Mouse (Mus musculus): ENCODE data around the gene Bri3bp. TPM values are rescaled to one million over a fixed set of nuclear protein-coding genes. Genes with fewer than 3 reads are reported as not detected.
A peak's percentile ranks its signal among the peaks of the same experiment; 100 is the strongest.

Gene Bri3bp
- total and polyA plus RNA-seq, 2 experiments from 2014 or later = 43.9 to 96.0 TPM

DNA sequence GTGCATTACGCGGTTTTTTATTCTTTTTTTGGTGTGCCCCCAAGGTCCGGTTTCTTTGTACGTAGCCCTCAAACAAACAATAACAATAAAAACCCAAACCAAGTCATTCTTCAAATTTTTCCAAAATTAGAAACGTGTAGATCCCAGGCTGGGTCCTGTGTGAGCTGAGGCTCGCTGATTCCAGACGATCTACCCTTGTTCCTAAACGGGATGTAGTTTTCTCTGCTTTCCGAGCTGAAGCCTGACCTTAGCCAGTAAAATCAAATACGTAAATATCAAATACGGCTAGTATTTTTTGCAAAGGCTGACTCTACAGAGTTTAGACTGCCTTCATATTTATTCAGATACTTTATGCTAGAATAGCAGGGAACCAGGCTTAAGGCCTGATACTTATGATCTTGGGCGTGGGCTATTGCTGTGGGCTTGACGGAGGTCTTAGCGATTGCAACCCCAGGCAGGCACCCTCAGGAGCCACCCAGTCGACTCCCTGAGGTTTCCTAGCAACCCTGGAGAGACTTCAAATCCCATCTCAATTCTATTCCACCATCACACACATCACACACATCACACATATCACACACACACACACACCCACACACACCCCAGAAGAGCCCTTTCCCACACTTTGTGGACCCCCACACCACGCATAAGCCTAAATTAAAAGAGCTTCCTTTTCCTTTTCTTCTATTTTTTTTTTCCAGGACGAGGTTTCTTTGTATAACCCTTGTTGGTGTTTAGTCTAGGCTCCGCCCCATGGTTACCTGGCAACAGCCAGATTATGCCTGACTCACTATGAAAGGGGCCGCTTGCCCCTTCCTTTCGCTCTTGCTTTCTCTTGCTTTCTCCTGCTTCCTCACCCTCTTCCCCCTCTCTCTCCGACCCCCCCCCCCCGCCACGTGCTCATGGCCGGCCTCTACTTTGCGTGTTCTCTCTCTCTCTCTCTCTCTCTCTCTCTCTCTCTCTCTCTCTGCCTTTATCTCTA, 47.5 kb upstream of the Bri3bp start:
- H3K27ac ChIP-seq (ENCODE audit: low read depth, low read length) = peak overlapping the region; percentile 96
- TF ChIP-seq CTCF (IDR thresholded peaks at IDR 0.05) = no peak
- ATAC-seq (ENCODE audit: low FRiP score) (peak; percentile 51), DNase-seq (ENCODE audit: low spot score) (peak; percentile 96)
- H3K9me3 ChIP-seq (ENCODE audit: low read length) = no peaks in the 10 kb centered on the region
- peak overlapping the region; percentile 21; the same call in 1 of the 2 replicates for H3K4me3 ChIP-seq (ENCODE audit: low read depth, low read length)
- no peaks in the 10 kb centered on the region for H3K36me3 ChIP-seq (ENCODE audit: insufficient read depth, low read length)
- no peaks in the 10 kb centered on the region for H3K27me3 ChIP-seq (ENCODE audit: insufficient read depth, low read length)
- WGBS = 3% methylated on average over 21 of the region's 25 CpGs
- peak overlapping the region; percentile 45 for H3K4me2 ChIP-seq (ENCODE audit: low read depth, low read length, poor library complexity, severe bottlenecking)
- H3K4me1 ChIP-seq (ENCODE audit: insufficient read depth, low read length) = peaks cover 18% of the 10 kb centered on the region; the same call in 1 of the 2 replicates
- peak overlapping the region; percentile 34 for H3K9ac ChIP-seq (replicated peaks; ENCODE audit: low read length, poor library complexity, severe bottlenecking)

DNA sequence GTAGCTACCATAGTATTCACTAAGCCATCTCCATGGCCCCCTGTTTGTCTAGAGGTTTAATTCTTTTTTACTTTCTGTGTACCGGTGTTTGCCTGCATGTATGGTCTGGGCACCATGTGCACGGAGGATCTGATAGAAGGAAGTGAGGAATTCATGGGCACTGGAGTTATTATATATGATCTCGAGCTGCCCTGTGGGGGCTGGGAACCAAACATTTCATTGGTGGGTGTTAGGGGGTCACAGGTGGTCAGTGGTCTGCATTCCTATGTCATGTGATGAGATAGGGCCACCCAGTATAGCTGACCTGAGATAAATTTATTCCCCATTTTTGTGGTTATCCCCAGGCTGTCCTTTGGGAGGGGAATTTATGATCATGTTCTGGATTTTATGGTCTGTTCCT, 46.4 kb upstream of the Bri3bp start:
- peak overlapping the region; percentile 96 for H3K27ac ChIP-seq (ENCODE audit: low read depth, low read length)
- no peak overlapping the region for H3K4me2 ChIP-seq (ENCODE audit: low read depth, low read length, poor library complexity, severe bottlenecking)
- H3K36me3 ChIP-seq (ENCODE audit: insufficient read depth, low read length) = no peaks in the 10 kb centered on the region
- H3K9me3 ChIP-seq (ENCODE audit: low read length) = no peaks in the 10 kb centered on the region
- WGBS = 29% methylated on average over 3 of the region's 3 CpGs
- DNase-seq (ENCODE audit: low spot score) = no peak
- ATAC-seq (ENCODE audit: low FRiP score) = no peak
- no peak overlapping the region for H3K4me3 ChIP-seq (ENCODE audit: low read depth, low read length)
- H3K9ac ChIP-seq (replicated peaks; ENCODE audit: low read length, poor library complexity, severe bottlenecking) = no peak overlapping the region
- no peak for TF ChIP-seq CTCF (IDR thresholded peaks at IDR 0.05)
- H3K4me1 ChIP-seq (ENCODE audit: insufficient read depth, low read length) = peaks cover 18% of the 10 kb centered on the region; the same call in 1 of the 2 replicates
- no peaks in the 10 kb centered on the region for H3K27me3 ChIP-seq (ENCODE audit: insufficient read depth, low read length)

DNA sequence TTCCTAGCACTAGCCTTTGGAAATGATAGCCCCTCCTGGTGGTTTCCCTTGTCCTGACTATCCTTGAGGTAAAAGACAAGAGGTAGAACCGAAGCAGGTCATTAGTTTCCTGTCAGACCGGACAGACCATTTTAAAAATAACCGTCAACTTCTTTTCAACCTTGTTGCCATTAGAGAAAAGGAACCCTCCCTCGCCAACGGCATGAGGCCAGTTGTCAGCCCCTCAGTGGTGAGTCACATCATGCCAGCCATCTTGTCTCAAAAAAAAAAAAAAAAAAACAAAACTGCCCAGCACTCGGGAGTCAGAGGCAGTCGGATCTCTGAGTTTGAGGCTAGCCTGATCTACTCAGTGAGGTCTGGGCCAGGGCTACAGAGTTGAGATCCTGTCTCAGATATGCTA, 40.5 kb upstream of the Bri3bp start:
- Histone ChIP-seq H3K4me3 (ENCODE audit: low read depth, low read length) (no peak overlapping the region), H3K9me3 (ENCODE audit: low read length) (no peaks in the 10 kb centered on the region), H3K4me1 (ENCODE audit: insufficient read depth, low read length) (no peaks in the 10 kb centered on the region), H3K4me2 (ENCODE audit: low read depth, low read length, poor library complexity, severe bottlenecking) (no peak overlapping the region), H3K27me3 (ENCODE audit: insufficient read depth, low read length) (no peaks in the 10 kb centered on the region), H3K9ac (replicated peaks; ENCODE audit: low read length, poor library complexity, severe bottlenecking) (no peak overlapping the region), H3K27ac (ENCODE audit: low read depth, low read length) (no peak overlapping the region), H3K36me3 (ENCODE audit: insufficient read depth, low read length) (no peaks in the 10 kb centered on the region)
- peak; percentile 11; the same call in 1 of the 2 replicates for TF ChIP-seq CTCF (IDR thresholded peaks at IDR 0.05)
- ATAC-seq (ENCODE audit: low FRiP score) (no peak), DNase-seq (ENCODE audit: low spot score) (no peak)
- 75% methylated on average over 7 of the region's 7 CpGs for WGBS

DNA sequence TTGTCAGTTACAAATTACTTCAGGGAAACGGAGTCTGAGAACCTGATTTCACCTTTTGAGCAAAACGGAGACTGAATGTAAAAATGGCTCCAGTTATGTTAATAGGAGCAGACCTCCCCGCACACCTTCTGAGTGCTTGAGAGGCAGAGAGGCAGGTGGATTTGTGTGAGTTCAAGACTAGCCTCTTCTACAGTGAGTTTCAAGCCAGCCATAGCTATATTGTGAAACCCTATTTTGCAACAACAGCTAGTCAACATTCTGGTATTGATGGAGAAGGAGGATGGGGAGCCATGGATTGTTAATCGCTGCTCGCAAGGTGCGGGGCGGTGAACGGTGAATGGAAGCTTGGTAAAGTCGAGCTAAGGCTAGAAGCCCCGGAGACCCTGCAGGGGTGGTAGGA, 38.9 kb upstream of the Bri3bp start:
- H3K9ac ChIP-seq (replicated peaks; ENCODE audit: low read length, poor library complexity, severe bottlenecking) = no peak overlapping the region
- TF ChIP-seq CTCF (IDR thresholded peaks at IDR 0.05) = no peak
- no peak overlapping the region for H3K4me3 ChIP-seq (ENCODE audit: low read depth, low read length)
- DNase-seq (ENCODE audit: low spot score) (no peak), ATAC-seq (ENCODE audit: low FRiP score) (no peak)
- no peak overlapping the region for H3K27ac ChIP-seq (ENCODE audit: low read depth, low read length)
- H3K36me3 ChIP-seq (ENCODE audit: insufficient read depth, low read length) = no peaks in the 10 kb centered on the region
- H3K9me3 ChIP-seq (ENCODE audit: low read length) = no peaks in the 10 kb centered on the region
- H3K27me3 ChIP-seq (ENCODE audit: insufficient read depth, low read length) = no peaks in the 10 kb centered on the region
- no peak overlapping the region for H3K4me2 ChIP-seq (ENCODE audit: low read depth, low read length, poor library complexity, severe bottlenecking)
- peaks cover 7% of the 10 kb centered on the region; the same call in 1 of the 2 replicates for H3K4me1 ChIP-seq (ENCODE audit: insufficient read depth, low read length)
- WGBS = 59% methylated on average over 10 of the region's 10 CpGs

DNA sequence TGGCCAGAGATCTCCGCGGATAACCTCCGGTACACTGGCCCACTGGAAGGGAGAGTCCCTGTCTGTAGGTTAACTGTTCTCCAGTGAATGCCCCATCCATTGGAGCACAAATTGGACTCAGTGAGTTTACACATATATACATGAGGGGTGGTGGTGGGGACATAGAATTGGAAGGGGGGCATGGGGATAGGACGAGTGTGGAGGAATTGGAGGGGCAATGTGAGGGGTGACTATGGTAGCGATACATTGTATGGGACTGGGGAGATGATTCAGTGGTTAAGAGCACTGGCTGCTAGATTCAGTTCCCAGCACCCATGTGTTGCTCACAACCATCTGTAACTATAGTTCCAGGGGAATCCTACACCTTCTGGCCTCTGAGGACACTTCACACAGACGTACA, 38.4 kb upstream of the Bri3bp start:
- no peaks in the 10 kb centered on the region for H3K36me3 ChIP-seq (ENCODE audit: insufficient read depth, low read length)
- no peak overlapping the region for H3K4me3 ChIP-seq (ENCODE audit: low read depth, low read length)
- no peaks in the 10 kb centered on the region for H3K27me3 ChIP-seq (ENCODE audit: insufficient read depth, low read length)
- DNase-seq (ENCODE audit: low spot score) = no peak
- H3K27ac ChIP-seq (ENCODE audit: low read depth, low read length) = 0 out of 2 replicates have a peak overlapping the region, but pooled peaks have one; percentile 83
- 66% methylated on average over 6 of the region's 6 CpGs for WGBS
- H3K4me1 ChIP-seq (ENCODE audit: insufficient read depth, low read length) = peaks cover 8% of the 10 kb centered on the region; the same call in 1 of the 2 replicates
- no peak overlapping the region for H3K4me2 ChIP-seq (ENCODE audit: low read depth, low read length, poor library complexity, severe bottlenecking)
- TF ChIP-seq CTCF (IDR thresholded peaks at IDR 0.05) = no peak
- no peak overlapping the region for H3K9ac ChIP-seq (replicated peaks; ENCODE audit: low read length, poor library complexity, severe bottlenecking)
- H3K9me3 ChIP-seq (ENCODE audit: low read length) = no peaks in the 10 kb centered on the region
- ATAC-seq (ENCODE audit: low FRiP score) = no peak

All from midbrain, postnatal 0 days (tissue).